Mouse (Mus musculus): ENCODE measurements around the gene Mrpl12.

DNA sequence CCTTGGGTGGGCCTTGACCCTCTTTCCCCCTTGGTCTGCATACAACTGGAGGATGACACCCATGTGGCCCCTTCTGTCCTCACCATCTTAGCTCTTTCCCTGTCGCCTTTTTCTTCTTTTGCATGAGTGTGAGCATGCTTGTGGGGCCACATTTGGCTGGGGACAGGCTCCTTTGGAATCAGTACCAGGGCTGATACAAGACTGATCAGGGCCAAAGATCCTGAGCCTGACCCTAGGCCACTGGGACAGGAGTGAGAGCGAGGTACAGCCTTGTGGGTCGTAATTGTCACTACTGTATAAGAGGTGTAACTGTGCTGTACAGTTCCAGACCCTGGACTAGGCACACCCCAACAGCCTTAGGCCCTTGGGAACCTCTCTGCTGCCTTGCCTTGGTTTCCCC is 9.5 kb downstream of the Mrpl12 start:
- TF ChIP-seq CTCF (IDR thresholded peaks at IDR 0.05; ENCODE audit: low read depth, low read length), result no peak
- no peak for TF ChIP-seq POLR2A (IDR thresholded peaks at IDR 0.05; ENCODE audit: extremely low read depth, insufficient read depth, low read length)
